Mouse (Mus musculus) T-helper 1 cell (primary cell): Measurements from ENCODE around the gene Lsm11.

Source experiments
- in situ Hi-C: fragments of 300-600 bp; cut with MboI, MseI; formaldehyde crosslinking; loops from one replicate; pipeline ENCODE4 v1.15.1; 2025; ENCODE audit warnings: high pct_unique_total_duplicates

The Lsm11 gene

DNA sequence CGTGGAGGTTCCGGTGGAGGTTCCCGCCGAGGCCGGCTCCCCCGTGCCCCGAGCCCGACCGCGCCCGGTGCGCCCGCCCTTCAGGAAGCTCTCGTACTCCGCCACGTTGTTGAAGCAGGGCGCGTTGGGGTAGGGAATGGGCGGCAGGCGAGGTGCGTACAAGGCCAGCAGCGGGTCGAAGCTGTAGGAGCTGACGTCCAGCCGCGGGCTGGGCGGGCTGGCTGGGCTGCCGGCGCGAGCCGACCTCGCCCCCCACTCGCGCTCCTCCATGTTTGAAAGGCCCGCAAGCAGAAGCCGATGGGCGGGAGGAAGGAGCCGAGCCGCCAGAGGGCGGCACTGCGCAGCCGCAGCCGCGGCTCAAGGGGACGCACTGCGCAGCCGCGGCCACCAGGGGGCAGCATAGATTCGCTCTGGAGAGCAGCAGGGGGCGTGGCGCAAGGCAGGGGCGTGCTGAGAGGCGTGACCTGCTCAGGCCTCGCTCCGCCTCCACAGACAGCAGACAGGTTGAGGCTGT is at the start of gene Lsm11:
Gene Lsm11 (minus strand): TSS at position 293 of the 514 bp plus-strand sequence.
- in situ Hi-C loops = no loop called here

DNA sequence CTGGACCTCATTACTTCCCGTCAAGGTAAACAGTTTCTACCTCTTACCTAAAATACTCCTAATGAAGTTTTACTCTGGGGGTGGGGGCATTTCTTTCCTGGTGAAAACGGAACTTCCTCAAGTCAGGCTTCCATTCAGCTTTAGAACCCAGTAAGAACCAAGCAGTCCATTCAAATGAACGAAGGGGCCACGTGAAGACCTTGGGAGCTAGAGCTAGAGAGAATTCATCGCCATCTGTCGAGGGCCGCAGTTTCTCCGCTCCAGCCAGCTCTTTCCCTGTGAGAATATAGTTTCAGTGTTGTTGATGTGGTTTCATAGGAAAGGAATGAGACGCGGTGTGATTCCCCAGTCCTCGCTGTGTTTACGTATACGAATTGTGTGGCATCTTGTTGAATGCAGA is 47.4 kb upstream of the Lsm11 start:
- in situ Hi-C loops = no loop called here

DNA sequence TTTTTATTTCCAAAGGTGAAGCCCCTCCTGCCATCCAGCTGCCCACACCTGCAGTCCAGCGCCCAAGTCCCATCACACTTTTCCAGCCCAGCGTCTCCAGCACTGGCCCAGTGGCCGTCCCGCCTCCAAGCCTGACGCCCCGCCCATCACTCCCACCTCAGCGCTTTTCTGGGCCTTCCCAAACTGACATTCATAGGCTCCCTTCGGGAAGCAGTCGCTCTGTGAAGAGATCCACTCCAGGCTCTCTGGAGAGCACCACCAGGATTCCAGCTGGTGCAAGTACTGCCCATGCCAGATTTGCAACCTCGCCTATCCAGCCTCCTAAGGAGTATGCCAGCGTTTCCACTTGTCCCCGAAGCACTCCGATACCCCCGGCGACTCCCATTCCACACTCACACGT is 46.9 kb upstream of the Lsm11 start:
- in situ Hi-C loops = no loop called here

DNA sequence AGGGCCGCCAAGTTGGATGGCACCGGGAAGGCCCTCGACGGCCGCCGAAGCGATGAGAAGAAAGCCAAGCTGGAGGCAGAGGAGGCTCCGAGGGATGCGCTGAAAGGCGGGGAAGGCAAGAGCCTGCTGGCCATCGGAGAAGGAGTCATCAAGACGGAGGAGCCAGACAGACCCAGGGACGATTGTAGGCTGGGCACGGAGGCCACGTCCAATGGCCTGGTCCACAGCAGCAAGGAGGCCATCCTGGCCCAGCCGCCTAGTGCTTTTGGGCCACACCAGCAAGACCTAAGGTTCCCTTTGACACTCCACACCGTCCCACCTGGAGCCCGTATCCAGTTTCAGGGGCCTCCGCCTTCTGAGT is 36.1 kb upstream of the Lsm11 start:
- in situ Hi-C loops = no loop called here

DNA sequence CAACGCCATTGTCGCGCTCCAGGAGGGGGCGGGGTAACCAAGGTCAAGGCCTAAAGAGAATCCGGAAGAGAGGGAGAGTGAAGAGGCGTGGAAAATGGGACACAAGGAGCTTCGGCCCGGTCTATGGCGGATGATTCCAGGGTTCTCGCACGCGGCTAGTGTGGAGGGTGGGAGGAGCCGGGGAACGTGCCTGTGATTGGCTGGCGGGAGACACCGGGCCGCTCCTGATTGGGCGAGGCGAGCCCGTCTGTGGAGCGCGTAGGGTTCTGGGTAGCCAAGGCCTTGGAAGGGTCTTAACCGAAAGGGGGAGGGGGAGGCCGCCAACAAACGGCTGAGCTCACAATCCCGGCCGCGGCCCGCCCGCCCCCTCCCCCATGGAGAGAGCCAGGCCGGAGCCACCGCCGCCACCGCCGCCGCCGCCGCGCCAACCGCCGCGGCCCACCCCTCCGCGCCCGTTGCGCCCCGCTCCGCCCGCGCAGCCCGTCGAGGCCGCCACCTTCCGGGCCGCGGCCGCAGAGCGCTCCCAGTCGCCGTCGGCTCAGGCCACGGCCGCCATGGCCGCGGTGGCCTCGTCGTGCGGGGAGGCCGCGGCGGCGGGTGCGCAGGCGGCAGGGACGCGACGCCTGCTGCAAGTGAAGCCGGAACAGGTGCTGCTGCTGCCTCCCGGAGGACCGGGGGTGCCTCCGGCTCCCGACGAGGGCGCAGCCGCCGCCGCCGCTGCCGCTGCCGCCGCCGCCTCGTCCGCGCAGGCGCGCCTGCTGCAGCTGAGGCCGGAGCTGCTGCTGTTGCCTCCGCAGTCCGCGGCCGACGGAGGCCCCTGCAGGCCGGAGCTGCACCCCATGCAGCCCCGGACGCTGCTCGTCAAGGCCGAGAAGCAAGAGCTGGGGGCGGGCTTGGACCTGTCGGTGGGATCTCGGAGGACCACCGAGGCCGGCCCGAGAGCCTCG is 35.5 kb upstream of the Lsm11 start, which contains the start of gene Sox30:
Gene Sox30 (plus strand): TSS at position 365 of the 947 bp plus-strand sequence.
- in situ Hi-C loops = no loop called here

DNA sequence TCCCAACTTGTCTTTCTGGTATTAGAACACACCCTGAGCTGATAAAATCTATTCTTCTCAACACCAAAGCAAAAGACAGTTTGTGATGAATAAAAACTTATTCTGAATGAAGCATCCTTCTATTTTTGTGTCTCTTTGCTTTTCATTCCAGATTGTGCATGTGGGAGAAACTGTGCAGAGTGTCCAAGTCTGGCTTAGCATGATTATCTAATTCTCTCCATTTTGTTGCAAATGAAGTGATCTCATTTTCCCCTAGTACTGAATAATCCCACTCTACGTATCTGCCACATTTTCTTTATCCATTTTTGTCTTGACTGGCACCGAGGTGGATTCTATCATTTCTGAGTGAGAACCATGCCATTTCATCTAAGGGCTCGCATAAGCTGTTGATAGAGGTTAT is 31.3 kb upstream of the Lsm11 start:
- in situ Hi-C loops = no loop called here

DNA sequence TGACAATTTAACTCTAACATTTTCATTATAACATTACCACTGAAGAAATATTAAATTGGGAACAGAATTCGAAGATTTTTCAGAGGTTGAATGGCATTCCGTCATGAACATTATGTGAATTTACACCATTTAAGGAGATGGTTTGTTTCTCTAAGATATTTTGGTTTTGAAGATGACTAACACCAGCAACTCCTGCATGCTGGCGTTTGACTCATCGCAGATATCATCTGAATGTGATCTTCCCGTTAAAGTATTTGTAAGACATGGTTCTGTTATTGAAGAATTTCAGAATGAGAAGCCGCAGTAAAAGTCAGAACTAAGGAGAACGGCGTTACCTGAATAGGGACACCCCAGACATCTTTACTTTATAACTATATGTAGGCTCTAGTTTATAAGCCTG is 29.7 kb upstream of the Lsm11 start:
- in situ Hi-C loops = loop anchor here (25.0 kb wide), 1 partner anchor 463 kb away; the partner anchor contains the start of gene Med7

DNA sequence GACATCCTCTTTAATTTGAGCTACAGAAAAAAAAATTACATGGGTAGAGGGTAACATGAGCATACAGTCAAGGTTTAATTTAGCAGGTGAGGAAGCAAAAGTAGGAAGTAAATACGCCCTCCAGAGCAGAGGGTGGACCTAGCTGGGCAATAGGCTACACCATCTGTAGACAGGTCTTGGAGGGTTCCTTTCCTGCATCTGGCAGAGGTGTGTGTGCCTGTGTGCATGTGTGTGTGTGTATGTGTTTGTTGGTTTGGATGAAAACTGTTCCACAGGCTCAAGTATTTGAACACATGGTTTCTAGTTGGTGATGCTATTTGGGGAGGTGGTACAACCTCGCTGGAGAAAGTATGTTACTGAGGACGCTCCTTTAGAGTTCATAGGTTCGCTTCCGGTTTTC is 28.9 kb upstream of the Lsm11 start:
- in situ Hi-C loops = loop anchor here (25.0 kb wide), 1 partner anchor 464 kb away; the partner anchor contains the start of gene Med7

DNA sequence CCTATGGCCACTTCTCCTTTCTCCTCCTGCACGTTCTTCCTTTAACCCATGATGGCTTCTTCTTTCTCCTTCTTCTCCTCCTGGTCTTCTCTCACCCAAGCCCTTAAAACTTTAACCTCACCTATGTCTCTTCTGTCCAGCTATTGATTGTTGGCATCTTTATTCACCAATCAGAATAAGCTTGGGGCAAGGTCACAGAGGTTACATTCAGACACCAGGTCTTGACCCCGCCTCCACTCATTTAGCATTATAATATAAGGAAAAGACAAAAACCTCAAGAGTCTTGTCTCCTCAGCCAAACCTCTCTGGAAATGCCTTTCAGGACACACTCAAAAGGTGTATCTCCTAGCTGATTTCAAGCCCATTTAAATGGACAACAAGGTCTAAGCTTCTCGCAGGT is 23.7 kb upstream of the Lsm11 start:
- in situ Hi-C loops = loop anchor here (25.0 kb wide), 1 partner anchor 469 kb away; the partner anchor contains the start of gene Med7

DNA sequence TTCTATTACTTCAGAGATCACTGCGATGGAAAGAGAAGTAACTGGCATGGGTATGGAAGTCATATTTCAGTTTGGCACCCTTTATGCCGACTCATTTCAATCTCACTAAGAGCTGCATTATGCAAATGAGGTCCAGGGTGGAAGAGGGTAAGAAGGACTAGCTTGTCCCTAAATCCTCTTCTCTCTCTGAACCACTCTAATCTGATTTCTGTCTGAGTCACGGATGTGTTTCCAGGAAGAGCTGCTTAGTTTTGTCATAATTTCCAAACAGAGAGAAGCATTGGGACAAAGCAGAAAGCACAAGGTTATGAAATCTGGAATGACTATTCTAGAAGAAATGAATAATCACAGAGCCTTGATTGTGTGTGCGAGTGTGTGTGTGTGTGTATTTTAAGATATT is 22.2 kb upstream of the Lsm11 start:
- in situ Hi-C loops = loop anchor here (25.0 kb wide), 1 partner anchor 470 kb away; the partner anchor contains the start of gene Med7

DNA sequence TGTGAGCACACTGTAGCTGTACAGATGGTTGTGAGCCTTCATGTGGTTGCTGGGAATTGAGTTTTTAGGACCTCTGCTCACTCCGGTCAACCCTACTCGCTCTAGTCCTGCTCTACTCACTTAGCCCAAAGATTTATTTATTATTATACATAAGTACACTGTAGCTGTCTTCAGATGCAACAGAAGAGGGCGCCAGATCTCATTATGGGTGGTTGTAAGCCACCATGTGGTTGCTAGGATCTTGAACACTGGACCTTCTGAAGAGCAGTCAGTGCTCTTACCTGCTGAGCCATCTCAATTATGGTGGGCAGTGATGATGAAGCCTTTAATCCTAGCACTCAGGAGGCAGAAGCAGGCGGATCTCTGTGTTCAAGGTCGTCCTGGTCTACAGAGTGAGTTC is 15.3 kb upstream of the Lsm11 start:
- in situ Hi-C loops = loop anchor here (25.0 kb wide), 1 partner anchor 477 kb away; the partner anchor contains the start of gene Med7

DNA sequence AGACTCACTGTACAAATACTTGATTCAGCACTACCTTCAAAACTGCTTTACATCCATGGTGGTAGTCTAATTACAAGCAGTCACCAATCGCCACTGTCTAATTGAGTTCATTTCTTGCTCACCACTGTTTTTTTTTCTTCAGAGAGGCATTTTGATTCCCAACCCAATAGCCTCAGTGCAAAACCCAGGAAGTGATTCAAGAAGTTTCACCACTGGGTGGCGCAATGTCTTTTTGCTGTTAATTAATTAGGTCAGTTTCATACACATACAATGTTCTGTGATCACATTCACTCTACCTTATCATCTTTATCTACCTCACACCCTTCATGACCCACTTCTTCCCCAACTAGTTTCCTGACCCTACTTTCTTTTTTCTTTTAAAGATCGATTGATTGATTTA is 14.9 kb upstream of the Lsm11 start:
- in situ Hi-C loops = loop anchor here (25.0 kb wide), 1 partner anchor 478 kb away; the partner anchor contains the start of gene Med7

DNA sequence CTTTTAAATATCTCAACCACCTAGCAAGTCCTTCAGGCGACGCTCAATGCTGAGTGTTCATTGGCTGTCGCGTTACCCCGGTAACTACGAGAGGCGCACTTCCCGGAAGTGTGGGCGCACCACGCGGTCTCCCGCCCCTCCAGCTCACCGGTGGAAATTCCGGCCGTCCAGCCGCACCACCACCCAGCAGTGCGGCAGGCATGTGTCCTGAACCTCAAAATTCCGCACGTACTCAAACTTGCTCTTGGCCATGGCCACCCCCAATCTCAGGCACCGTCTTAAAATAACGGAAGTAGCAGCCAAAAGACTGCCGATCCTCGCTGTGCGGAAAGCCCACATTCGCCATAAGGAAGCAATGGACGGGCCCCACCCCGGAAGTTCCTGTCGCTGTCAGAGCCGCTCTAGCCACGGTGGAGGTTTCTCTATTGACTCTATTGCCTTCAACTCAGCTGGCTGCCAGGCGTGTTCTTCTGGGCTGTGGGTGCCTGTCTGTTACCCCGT is 10.4 kb upstream of the Lsm11 start, which contains the start of gene Thg1l:
Gene Thg1l (minus strand): TSS at position 368 of the 501 bp plus-strand sequence.
- in situ Hi-C loops = loop anchor here (25.0 kb wide), 1 partner anchor 482 kb away; the partner anchor contains the start of gene Med7

DNA sequence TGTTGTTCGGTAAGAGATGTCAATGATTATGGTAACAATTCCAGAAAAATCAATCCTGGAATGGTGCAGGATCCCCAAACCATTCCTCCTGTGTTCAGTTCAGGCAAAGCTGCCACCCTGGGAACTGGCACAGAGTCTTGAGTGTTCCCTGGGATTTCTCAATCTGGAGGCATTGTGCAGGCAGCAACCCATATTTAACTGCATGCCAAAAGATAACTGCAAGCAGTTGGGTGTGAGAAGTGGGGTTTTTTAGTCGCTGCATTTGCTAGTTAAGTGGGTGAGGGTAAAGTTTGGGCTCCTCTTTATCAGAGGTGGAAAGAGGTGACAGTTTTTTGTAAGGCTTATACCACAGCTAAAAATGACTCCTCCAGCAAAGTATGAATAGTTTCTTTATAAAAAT is 2.8 kb upstream of the Lsm11 start:
- in situ Hi-C loops = no loop called here

DNA sequence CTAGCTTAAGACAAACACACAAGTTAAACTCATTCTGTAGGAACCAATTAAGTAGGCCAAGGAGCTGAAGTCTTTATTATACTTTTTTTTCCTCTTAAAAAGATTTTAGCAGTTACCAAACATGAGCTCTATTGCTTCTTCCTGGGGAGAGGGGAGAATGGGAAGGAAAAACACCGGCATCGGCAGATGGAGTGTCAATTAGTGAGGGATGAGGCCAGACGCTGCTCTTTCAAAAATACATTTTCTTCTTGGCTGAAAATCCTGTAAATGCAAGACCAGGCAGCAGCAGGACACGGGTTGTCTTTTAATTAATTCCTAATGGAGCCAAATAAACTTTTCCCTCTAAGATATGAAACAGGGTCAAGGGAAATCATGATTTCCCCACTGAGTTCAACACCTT is 2.1 kb upstream of the Lsm11 start:
- in situ Hi-C loops = no loop called here

DNA sequence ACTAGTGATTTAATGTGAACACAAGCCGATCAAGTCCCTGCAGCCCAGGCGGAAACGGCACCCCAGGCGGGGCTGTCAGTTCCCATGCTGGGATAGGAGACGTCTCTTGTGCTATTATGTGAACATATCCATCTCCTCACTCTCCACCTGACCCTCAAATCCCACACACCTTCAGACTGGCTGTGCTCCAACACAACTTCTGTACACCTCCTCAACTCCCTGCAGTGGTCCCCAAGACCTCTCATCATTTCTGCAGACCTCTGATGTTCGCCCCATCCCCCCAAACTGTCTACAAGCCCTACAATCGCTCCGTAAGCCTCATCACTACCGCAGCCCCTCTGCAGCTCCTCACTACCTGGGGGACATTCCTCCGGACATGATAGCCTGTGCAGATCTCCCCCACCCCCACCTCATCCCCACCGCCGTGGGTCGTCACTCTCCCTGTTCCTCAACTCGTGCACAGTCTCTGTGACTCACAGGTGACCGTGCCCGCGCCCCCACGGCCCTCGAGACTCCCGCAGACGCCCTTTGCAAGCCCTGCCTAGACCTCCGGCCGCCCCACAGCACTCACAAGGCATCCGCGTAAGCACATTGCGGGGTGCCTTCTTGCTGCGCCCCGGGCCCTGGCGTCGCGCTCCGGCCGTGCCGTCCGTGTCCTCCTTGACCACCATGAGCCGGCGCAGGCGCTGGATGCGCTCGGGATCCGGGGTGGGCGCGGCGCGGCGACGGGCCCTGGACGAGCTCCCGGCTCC is 668 bp downstream of the Lsm11 start:
- in situ Hi-C loops = no loop called here

DNA sequence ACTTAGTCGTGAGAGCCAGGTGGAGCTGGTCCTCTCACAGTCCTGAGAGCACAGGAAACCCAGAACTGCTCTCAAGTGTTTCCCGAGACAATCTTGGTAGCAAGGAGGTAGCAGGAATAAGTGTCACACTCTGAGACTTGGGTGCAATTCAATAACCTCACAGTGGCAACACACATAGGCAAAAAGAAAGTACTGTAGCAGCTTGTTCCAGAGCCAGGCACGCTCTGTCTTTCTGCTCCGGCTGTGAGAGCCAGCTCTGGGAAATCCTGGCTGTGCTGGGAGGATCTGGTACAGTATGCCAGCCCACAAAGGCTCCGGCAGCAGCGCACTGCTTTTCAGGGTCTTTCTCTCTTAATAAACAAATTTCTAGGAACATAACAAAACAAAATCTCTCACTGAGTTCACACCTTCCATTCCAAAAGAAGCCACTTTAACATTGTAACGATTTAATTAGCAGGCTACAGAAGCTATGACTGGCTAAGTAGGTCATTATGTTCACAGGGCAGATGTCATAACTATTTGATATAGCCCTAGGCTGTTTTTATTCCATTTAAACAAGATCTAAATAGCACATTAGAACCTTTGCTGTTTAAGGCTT is 1.5 kb downstream of the Lsm11 start:
- in situ Hi-C loops = no loop called here

DNA sequence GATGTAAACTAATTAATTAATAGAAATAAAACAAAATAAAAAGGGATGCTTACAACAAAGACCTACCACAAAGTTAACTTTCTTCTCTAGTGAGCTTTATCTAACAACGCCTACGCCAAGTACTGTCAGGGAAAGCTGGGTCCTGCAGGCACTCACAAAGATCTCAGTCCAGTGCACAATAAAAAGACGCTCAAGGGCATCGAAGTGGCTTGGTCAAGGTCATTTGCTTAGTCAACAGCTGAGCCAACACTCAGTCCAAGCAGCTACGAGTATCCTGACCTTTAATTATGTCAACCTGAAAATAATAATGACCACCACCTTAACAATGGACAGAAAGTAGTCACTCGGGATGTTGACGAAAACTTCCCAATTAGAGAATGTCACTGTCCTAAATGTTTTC is 2.5 kb downstream of the Lsm11 start:
- in situ Hi-C loops = no loop called here

DNA sequence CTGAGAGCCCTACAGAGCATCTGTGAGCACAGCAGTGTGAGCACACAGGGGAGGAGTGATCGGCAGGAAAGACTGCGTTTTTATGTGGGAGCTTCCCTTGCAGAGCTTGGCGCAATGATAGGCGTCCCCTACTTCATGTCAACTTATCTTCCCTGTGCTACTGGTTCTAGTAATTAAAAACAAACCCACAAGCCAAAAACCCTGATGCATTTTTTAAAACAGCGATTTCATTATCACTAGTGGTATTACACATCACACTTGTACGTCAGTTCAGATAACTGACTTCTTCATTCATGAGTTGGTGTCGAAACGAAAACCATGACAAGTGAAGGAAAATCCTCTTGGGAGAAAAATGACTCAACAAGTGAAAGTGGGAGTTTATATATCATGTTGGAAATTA is 5.8 kb downstream of the Lsm11 start:
- in situ Hi-C loops = no loop called here

DNA sequence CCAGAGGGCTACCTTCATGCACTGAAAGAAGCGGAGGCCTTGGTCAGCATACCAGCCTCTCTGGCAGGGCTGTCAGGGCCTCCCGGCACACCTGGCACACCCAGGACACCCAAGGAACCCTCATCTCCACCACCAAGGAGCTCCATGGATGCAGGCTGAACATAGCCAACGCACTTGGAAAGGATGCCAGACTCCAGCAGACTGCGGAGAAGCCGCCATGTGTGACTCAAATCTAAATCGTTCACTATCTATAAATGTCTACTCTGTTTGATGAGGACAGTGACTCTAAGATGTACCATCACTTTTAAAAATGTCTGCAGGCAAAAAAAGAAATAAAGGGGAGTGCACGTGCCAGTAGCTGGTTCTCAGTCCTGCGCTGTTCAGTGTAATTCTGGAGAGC is 7.3 kb downstream of the Lsm11 start:
- in situ Hi-C loops = no loop called here

DNA sequence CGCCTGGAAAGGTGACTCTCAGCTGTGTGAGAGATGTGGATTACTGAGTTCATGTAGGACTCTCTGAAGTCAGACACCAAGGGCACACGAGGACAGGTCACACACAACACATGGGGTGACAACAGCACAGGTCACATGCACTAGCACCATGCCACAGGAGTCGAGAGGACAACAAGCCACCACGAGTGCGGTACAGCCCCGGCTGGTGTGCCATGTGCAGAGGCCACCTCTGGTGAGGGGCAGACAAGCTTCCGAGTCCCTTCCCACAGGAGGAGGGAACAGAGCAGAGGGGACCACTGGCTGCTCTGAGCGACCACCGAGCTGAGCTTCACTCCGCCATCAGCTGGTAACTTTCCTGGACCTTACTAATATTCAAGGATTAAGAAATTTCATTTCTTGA is 12.0 kb downstream of the Lsm11 start:
- in situ Hi-C loops = no loop called here
